Mouse (Mus musculus): ENCODE measurements around the gene Fam89b.

GRCm38 (mm10) chr19:5691601-5692000, 37.9 kb downstream of the Fam89b start:
- TF ChIP-seq POLR2A (IDR thresholded peaks at IDR 0.05; ENCODE audit: control insufficient read depth in 1 of 2, insufficient read depth in 1 of 2, low read depth in 1 of 2, low read length in 2 of 2, poor library complexity in 1 of 2) (no peak), POLR2AphosphoS2 (IDR thresholded peaks at IDR 0.05; ENCODE audit: low read length) (no peak), UBTF (IDR thresholded peaks at IDR 0.05; ENCODE audit: borderline replicate concordance, insufficient read depth, low read depth, low read length) (no peak), GABPA (IDR thresholded peaks at IDR 0.05; ENCODE audit: low read depth, low read length) (no peak), NELFE (IDR thresholded peaks at IDR 0.05; ENCODE audit: low read depth, low read length) (no peak)
